Mouse (Mus musculus) forebrain, embryonic 12.5 days (tissue): Measurements from ENCODE around the gene Ryr1. TPM values are rescaled to one million over a fixed set of nuclear protein-coding genes. Genes with fewer than 3 reads are reported as not detected.

Experiments used
- ATAC-seq: fragments of 200-750 bp; cut with Nextera tagmentation; 2 replicates; pipeline ENCODE4 v1.8.0; 2017; ENCODE audit warnings: moderate TSS enrichment; ENCODE audit not compliant: low FRiP score
- H3K27ac ChIP-seq: fragments of 300-500 bp; sonication (generic); 2 replicates; pipeline ENCODE4 v1.5.1; 2016; ENCODE audit warnings: mild to moderate bottlenecking
- H3K27me3 ChIP-seq: fragments of 300-500 bp; sonication (generic); 2 replicates; pipeline ENCODE4 v1.6.1; 2016; ENCODE audit warnings: mild to moderate bottlenecking
- H3K36me3 ChIP-seq: fragments of 300-500 bp; sonication (generic); replicated peaks from 2 replicates; pipeline ENCODE4 v1.6.1; 2016; ENCODE audit warnings: mild to moderate bottlenecking
- H3K4me1 ChIP-seq: fragments of 300-500 bp; sonication (generic); 2 replicates; pipeline ENCODE4 v1.6.1; 2016
- H3K4me2 ChIP-seq: fragments of 300-500 bp; sonication (generic); 2 replicates; pipeline ENCODE4 v1.6.1; 2016; ENCODE audit warnings: mild to moderate bottlenecking, moderate library complexity
- H3K4me3 ChIP-seq: fragments of 300-500 bp; sonication (generic); replicated peaks from 2 replicates; pipeline ENCODE4 v1.5.1; 2016; ENCODE audit warnings: mild to moderate bottlenecking
- H3K9ac ChIP-seq: fragments of 300-500 bp; sonication (generic); 2 replicates; pipeline ENCODE4 v1.6.1; 2016; ENCODE audit warnings: mild to moderate bottlenecking
- H3K9me3 ChIP-seq: fragments of 300-500 bp; sonication (generic); 2 replicates; pipeline ENCODE4 v1.6.1; 2016
- WGBS: fragments of 180-500 bp; shearing (Covaris S2); methylation state at CpG from one replicate; pipeline ENCODE4 v1.1.7; 2016; 5-methylcytosine and 5-hydroxymethylcytosine counted together
- polyA plus RNA-seq: library from polyadenylated mRNA; unstranded; fragments of >200 nt; fragmentation: Nextera tagmentation; extraction: Ambion mirVana; gene quantifications from 2 replicates; pipeline ENCODE4 v1.2.1, GENCODE M21; 2016

Gene Ryr1
- polyA plus RNA-seq, result 3.6 and 4.8 TPM in 2 replicates

- ATAC-seq, result peak; percentile 75
- Histone ChIP-seq H3K27me3 (peaks cover 17% of the 10 kb centered on the region), H3K27ac (no peak within 1 kb of the TSS), H3K4me2 (peak within 1 kb of the TSS; percentile 76), H3K4me1 (peaks cover 12% of the 10 kb centered on the region), H3K9me3 (no peaks in the 10 kb centered on the region), H3K4me3 (peak within 1 kb of the TSS; percentile 42), H3K9ac (peak within 1 kb of the TSS; percentile 57), H3K36me3 (no peaks in the 10 kb centered on the region)
- 1% methylated on average over 16 of the region's 16 CpGs for WGBS
These were observed at the start of gene Ryr1 for GRCm38 (mm10) chr7:29124970-29125369. Gene Ryr1 (minus strand): TSS chr7:29125179.

GRCm38 (mm10) chr7:29172390-29173016 is 47.5 kb upstream of the Ryr1 start:
- WGBS, result 37% methylated on average over 30 of the region's 32 CpGs
- Histone ChIP-seq H3K36me3 (peaks cover 32% of the 10 kb centered on the region), H3K9ac (no peak overlapping the region)

GRCm38 (mm10) chr7:29171562-29172097 is 46.7 kb upstream of the Ryr1 start:
- ATAC-seq, result no peak
- H3K4me1 ChIP-seq, result peaks cover 48% of the 10 kb centered on the region
- WGBS, result 8% methylated on average over 34 of the region's 34 CpGs
- H3K4me2 ChIP-seq, result peak overlapping the region; percentile 78
- H3K36me3 ChIP-seq, result peaks cover 32% of the 10 kb centered on the region
- peaks cover 58% of the 10 kb centered on the region for H3K27me3 ChIP-seq
- peak overlapping the region; percentile 21; the same call in 1 of the 2 replicates for H3K9ac ChIP-seq
- no peaks in the 10 kb centered on the region for H3K9me3 ChIP-seq
- peak overlapping the region; percentile 70 for H3K4me3 ChIP-seq
- H3K27ac ChIP-seq, result no peak overlapping the region

More at GRCm38 (mm10) chr7:29172390-29173016, 47.5 kb upstream of the Ryr1 start:
- Histone ChIP-seq H3K4me1 (peaks cover 47% of the 10 kb centered on the region), H3K27ac (no peak overlapping the region), H3K4me2 (no peak overlapping the region), H3K27me3 (peaks cover 56% of the 10 kb centered on the region), H3K4me3 (peak overlapping the region; percentile 5; the same call in 1 of the 2 replicates), H3K9me3 (no peaks in the 10 kb centered on the region)
- ATAC-seq, result no peak

GRCm38 (mm10) chr7:29170755-29171561 is 46.0 kb upstream of the Ryr1 start:
- WGBS, result 3% methylated on average over 43 of the region's 43 CpGs
- H3K36me3 ChIP-seq, result peaks cover 30% of the 10 kb centered on the region
- H3K4me2 ChIP-seq, result peak overlapping the region; percentile 78
- peak overlapping the region; percentile 70 for H3K4me3 ChIP-seq
- H3K27me3 ChIP-seq, result peaks cover 58% of the 10 kb centered on the region
- H3K9me3 ChIP-seq, result no peaks in the 10 kb centered on the region
- H3K4me1 ChIP-seq, result peaks cover 48% of the 10 kb centered on the region
- no peak for ATAC-seq
- no peak overlapping the region for H3K27ac ChIP-seq
- peak overlapping the region; percentile 21 for H3K9ac ChIP-seq

GRCm38 (mm10) chr7:29170066-29170754 is 45.2 kb upstream of the Ryr1 start, which contains the start of the genes Ggn and Spred3:
Gene Ggn (plus strand): TSS chr7:29170210.
Gene Spred3 (minus strand): TSS chr7:29170411.
- peaks cover 48% of the 10 kb centered on the region for H3K4me1 ChIP-seq
- 2% methylated on average over 30 of the region's 30 CpGs for WGBS

GRCm38 (mm10) chr7:29169231-29170065 is 44.5 kb upstream of the Ryr1 start:
- Histone ChIP-seq H3K4me2 (peak overlapping the region; percentile 78), H3K27me3 (peaks cover 53% of the 10 kb centered on the region), H3K9ac (peak overlapping the region; percentile 76), H3K9me3 (no peaks in the 10 kb centered on the region), H3K36me3 (peaks cover 15% of the 10 kb centered on the region), H3K27ac (peak overlapping the region; percentile 89), H3K4me3 (peak overlapping the region; percentile 70), H3K4me1 (peaks cover 48% of the 10 kb centered on the region)
- 0% methylated on average over 24 of the region's 39 CpGs for WGBS
- peak; percentile 84 for ATAC-seq

More at GRCm38 (mm10) chr7:29170066-29170754, 45.2 kb upstream of the Ryr1 start, which contains the start of the genes Ggn and Spred3:
- Histone ChIP-seq H3K9ac (peak within 1 kb of the TSS; percentile 76), H3K27me3 (peaks cover 58% of the 10 kb centered on the region), H3K4me3 (peak within 1 kb of the TSS; percentile 70), H3K4me2 (peak within 1 kb of the TSS; percentile 78), H3K9me3 (no peaks in the 10 kb centered on the region), H3K27ac (peak within 1 kb of the TSS; percentile 89), H3K36me3 (peaks cover 22% of the 10 kb centered on the region)
- ATAC-seq, result peak; percentile 40

GRCm38 (mm10) chr7:29168791-29169230 is 43.8 kb upstream of the Ryr1 start:
- H3K4me1 ChIP-seq, result peaks cover 48% of the 10 kb centered on the region

GRCm38 (mm10) chr7:29168121-29168695 is 43.2 kb upstream of the Ryr1 start:
- no peaks in the 10 kb centered on the region for H3K9me3 ChIP-seq
- H3K36me3 ChIP-seq, result peaks cover 5% of the 10 kb centered on the region; the same call in 1 of the 2 replicates
- H3K27ac ChIP-seq, result peak overlapping the region; percentile 89; the same call in 1 of the 2 replicates
- H3K4me2 ChIP-seq, result peak overlapping the region; percentile 78
- H3K4me1 ChIP-seq, result peaks cover 48% of the 10 kb centered on the region
- peaks cover 41% of the 10 kb centered on the region for H3K27me3 ChIP-seq
- ATAC-seq, result 0 out of 2 replicates have a peak, but pooled peaks have one; percentile 1
- H3K9ac ChIP-seq, result peak overlapping the region; percentile 76
- 2% methylated on average over 10 of the region's 10 CpGs for WGBS
- H3K4me3 ChIP-seq, result peak overlapping the region; percentile 70

More at GRCm38 (mm10) chr7:29168791-29169230, 43.8 kb upstream of the Ryr1 start:
- no peaks in the 10 kb centered on the region for H3K9me3 ChIP-seq
- peak overlapping the region; percentile 70 for H3K4me3 ChIP-seq
- WGBS, result 2% methylated on average over 13 of the region's 14 CpGs
- ATAC-seq, result peak; percentile 22
- peak overlapping the region; percentile 76 for H3K9ac ChIP-seq
- peaks cover 47% of the 10 kb centered on the region for H3K27me3 ChIP-seq
- peak overlapping the region; percentile 89 for H3K27ac ChIP-seq
- peak overlapping the region; percentile 78 for H3K4me2 ChIP-seq
- H3K36me3 ChIP-seq, result peaks cover 10% of the 10 kb centered on the region

GRCm38 (mm10) chr7:29167656-29168055 is 42.7 kb upstream of the Ryr1 start:
- WGBS, result 11% methylated on average over 19 of the region's 19 CpGs
- Histone ChIP-seq H3K27me3 (peaks cover 37% of the 10 kb centered on the region), H3K9ac (peak overlapping the region; percentile 76; the same call in 1 of the 2 replicates), H3K4me2 (peak overlapping the region; percentile 78), H3K9me3 (no peaks in the 10 kb centered on the region), H3K4me3 (peak overlapping the region; percentile 70), H3K27ac (no peak overlapping the region), H3K36me3 (peaks cover 5% of the 10 kb centered on the region; the same call in 1 of the 2 replicates), H3K4me1 (peaks cover 46% of the 10 kb centered on the region)
- no peak for ATAC-seq

GRCm38 (mm10) chr7:29162750-29163525 is 38.0 kb upstream of the Ryr1 start:
- ATAC-seq, result no peak
- no peak overlapping the region for H3K4me2 ChIP-seq
- peaks cover 37% of the 10 kb centered on the region for H3K27me3 ChIP-seq
- H3K4me1 ChIP-seq, result peaks cover 9% of the 10 kb centered on the region
- no peak overlapping the region for H3K9ac ChIP-seq
- peaks cover 17% of the 10 kb centered on the region; the same call in 1 of the 2 replicates for H3K36me3 ChIP-seq
- no peak overlapping the region for H3K27ac ChIP-seq
- 20% methylated on average over 9 of the region's 9 CpGs for WGBS
- no peak overlapping the region for H3K4me3 ChIP-seq
- H3K9me3 ChIP-seq, result no peaks in the 10 kb centered on the region
